Mouse (Mus musculus) heart, adult 2 months (tissue): ENCODE measurements at regions not wholly inside any gene's neighbourhood (a gene's known extent, or its start where the extent isn't known, plus 50 kb on each side); places are given as distances from the start of the nearest gene placed in this dataset.

Experiments used
- CTCF ChIP-seq: fragments of 200-600 bp; IDR thresholded peaks from 2 replicates; pipeline ENCODE4 v1.8.1; 2022; ENCODE audit warnings: antibody characterized with exemption, mild to moderate bottlenecking, moderate library complexity
- POLR2A ChIP-seq: fragments of 200-500 bp; IDR thresholded peaks from 2 replicates; pipeline ENCODE4 v1.6.1; 2011; ENCODE audit warnings: mild to moderate bottlenecking, low read depth, low read length, control low read depth; ENCODE audit not compliant: insufficient read depth

GRCm38 (mm10) chr6:51204306-51204705 is 228.2 kb upstream of the Nfe2l3 start:
- TF ChIP-seq POLR2A = no peak
- no peak for TF ChIP-seq CTCF
